In the genomic region with DNA sequence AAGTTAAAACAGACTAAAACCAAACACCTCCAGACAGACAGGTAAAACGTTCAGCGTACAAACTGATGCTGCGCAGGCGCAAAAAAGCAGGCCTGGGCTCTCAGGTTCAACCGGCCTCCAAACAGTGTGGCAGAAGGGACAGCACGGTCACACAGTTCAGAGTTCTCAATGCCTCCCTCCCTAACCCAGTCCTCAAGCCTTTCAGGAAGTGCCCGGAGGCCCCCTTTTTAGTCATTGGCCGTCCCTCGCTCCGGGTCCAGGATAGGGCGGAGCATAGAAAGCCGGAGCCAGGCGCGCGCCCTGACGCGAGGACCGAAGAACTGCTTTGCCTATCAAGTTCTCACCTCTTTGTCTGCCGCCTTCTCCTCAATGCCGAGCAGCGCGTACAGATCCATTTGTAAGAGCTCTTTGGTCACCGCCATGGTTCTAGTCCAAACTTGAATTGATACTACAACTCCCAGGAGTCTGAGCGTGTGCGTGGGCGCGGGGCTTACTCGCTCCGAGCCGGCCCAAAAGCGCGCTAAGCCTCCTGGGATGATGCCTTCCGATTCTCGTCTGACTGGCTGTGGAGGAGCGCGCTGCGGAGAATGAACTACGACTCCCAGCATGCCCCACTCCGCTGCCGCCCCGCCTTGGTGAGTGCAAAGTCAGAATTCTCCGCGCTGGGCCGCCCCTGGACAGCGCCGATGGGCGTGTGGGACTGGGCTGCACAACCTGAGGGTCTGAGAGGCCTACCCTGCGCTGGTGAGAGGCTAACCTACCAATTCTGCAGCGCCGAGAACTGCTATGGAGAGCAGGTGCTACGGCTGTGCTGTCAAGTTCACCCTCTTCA, we compare ENCODE assay signal across 8 mouse cellular contexts. TPM values are rescaled to one million over a fixed set of nuclear protein-coding genes. Genes with fewer than 3 reads are reported as not detected.
A peak's percentile ranks its signal among the peaks of the same experiment; 100 is the strongest.
DNase-seq lines count a peak whose midpoint lies in the region; ATAC-seq and TF ChIP-seq lines count a peak whose summit lies in the region.

A gene (plus strand): TSS at position 274 of the 832 bp plus-strand sequence.
A gene (minus strand): TSS at position 452 of the 832 bp plus-strand sequence.

- no peak for TF ChIP-seq EP300 in liver, embryonic 14.5 days (IDR thresholded peaks at IDR 0.05; ENCODE audit: low read depth)
- TF ChIP-seq EP300 in stomach, postnatal 0 days (optimal IDR thresholded peaks at IDR 0.05) = no peak

- peak; percentile 95 for ATAC-seq in heart, embryonic 15.5 days (replicated peaks; ENCODE audit: insufficient number of reproducible peaks, insufficient read depth, low FRiP score, low read depth)
- peak; percentile 96 for ATAC-seq in liver, embryonic 14.5 days (ENCODE audit: insufficient read depth)
- peak; percentile 95 for ATAC-seq in neural tube, embryonic 11.5 days (ENCODE audit: insufficient read depth, low FRiP score, low TSS enrichment)
- peak; percentile 97 for ATAC-seq in stomach, postnatal 0 days (ENCODE audit: low FRiP score, low TSS enrichment)

- H3K27ac ChIP-seq in forebrain, embryonic 10.5 days = peak within 1 kb of the TSS; percentile 93
- peak within 1 kb of the TSS; percentile 93 for H3K27ac ChIP-seq in heart, embryonic 15.5 days
- H3K27ac ChIP-seq in liver, embryonic 14.5 days = peak within 1 kb of the TSS; percentile 83
- peak within 1 kb of the TSS; percentile 49 for H3K27ac ChIP-seq in neural tube, embryonic 11.5 days (ENCODE audit: low read depth, low read length)
- peak within 1 kb of the TSS; percentile 90 for H3K27ac ChIP-seq in stomach, postnatal 0 days (replicated peaks)

- peak within 1 kb of the TSS; percentile 79 for H3K4me3 ChIP-seq in forebrain, embryonic 10.5 days
- H3K4me3 ChIP-seq in heart, embryonic 15.5 days = peak within 1 kb of the TSS; percentile 89
- H3K4me3 ChIP-seq in liver, embryonic 14.5 days (ENCODE audit: insufficient read depth in 1 of 2, low read depth in 2 of 2, low read length in 2 of 2) = peak within 1 kb of the TSS; percentile 74 to 76
- peak within 1 kb of the TSS; percentile 66 for H3K4me3 ChIP-seq in neural tube, embryonic 11.5 days (ENCODE audit: low read depth, low read length)
- H3K4me3 ChIP-seq in stomach, postnatal 0 days (ENCODE audit: low read depth, low read length) = peak within 1 kb of the TSS; percentile 58

- peak within 1 kb of the TSS; percentile 79 for H3K9ac ChIP-seq in heart, embryonic 15.5 days
- peak within 1 kb of the TSS; percentile 87 for H3K9ac ChIP-seq in liver, embryonic 14.5 days (replicated peaks)
- peak within 1 kb of the TSS; percentile 65 for H3K9ac ChIP-seq in neural tube, embryonic 11.5 days (ENCODE audit: low read length)
- H3K9ac ChIP-seq in stomach, postnatal 0 days (ENCODE audit: low read length) = peak within 1 kb of the TSS; percentile 66

- under 1% methylated on average over 51 of the region's 51 CpGs for WGBS in forebrain, embryonic 10.5 days
- under 1% methylated on average over 51 of the region's 51 CpGs for WGBS in heart, embryonic 15.5 days
- under 1% methylated on average over 51 of the region's 51 CpGs for WGBS in liver, embryonic 14.5 days (ENCODE audit: insufficient replicate concordance)
- WGBS in neural tube, embryonic 11.5 days = under 1% methylated on average over 51 of the region's 51 CpGs
- under 1% methylated on average over 51 of the region's 51 CpGs for WGBS in stomach, postnatal 0 days

- peak within 1 kb of the TSS; percentile 64 for H3K4me2 ChIP-seq in heart, embryonic 15.5 days
- H3K4me2 ChIP-seq in liver, embryonic 14.5 days (ENCODE audit: low read depth) = peak within 1 kb of the TSS; percentile 72
- peak within 1 kb of the TSS; percentile 56 for H3K4me2 ChIP-seq in neural tube, embryonic 11.5 days (ENCODE audit: low read depth)
- peak within 1 kb of the TSS; percentile 70 for H3K4me2 ChIP-seq in stomach, postnatal 0 days (replicated peaks; ENCODE audit: low read depth)

- no peak for TF ChIP-seq CTCF in liver, embryonic 14.5 days (IDR thresholded peaks at IDR 0.05; ENCODE audit: low read depth)
- peak; percentile 24; the same call in 1 of the 2 replicates for TF ChIP-seq CTCF in stomach, postnatal 0 days (IDR thresholded peaks at IDR 0.05; ENCODE audit: low read depth)

- DNase-seq in CD8-positive naive resting alpha-beta T cell, adult 2 months (ENCODE audit: low read depth in 2 of 2, low spot score in 2 of 2) = peak; percentile 89 to 93
- DNase-seq in c-Kit-positive CD71-negative TER-119-negative erythroid progenitor cells, embryonic 14.5 days (ENCODE audit: low read depth) = peak; percentile 94
- DNase-seq in forebrain, embryonic 10.5 days (ENCODE audit: extremely low spot score, low spot score) = peak; percentile 96
- peak; percentile 96 to 98 for DNase-seq in kidney, postnatal 25 days
- peak; percentile 93 to 94 (median 94) for DNase-seq in liver, embryonic 14.5 days (ENCODE audit: low read depth in 3 of 3, low spot score in 3 of 3)
- DNase-seq in neural tube, embryonic 11.5 days (ENCODE audit: low spot score) = peak; percentile 96
- DNase-seq in stomach, postnatal 0 days (ENCODE audit: low spot score) = peak; percentile 97

- peaks cover 34% of the 10 kb centered on the region for H3K36me3 ChIP-seq in forebrain, embryonic 10.5 days (replicated peaks)
- H3K36me3 ChIP-seq in heart, embryonic 15.5 days = peaks cover 30% of the 10 kb centered on the region
- no peaks in the 10 kb centered on the region; the same call in none of the 2 replicates for H3K36me3 ChIP-seq in liver, embryonic 14.5 days (replicated peaks; ENCODE audit: control insufficient read depth, insufficient read depth, low read depth)
- H3K36me3 ChIP-seq in neural tube, embryonic 11.5 days (ENCODE audit: control insufficient read depth, insufficient read depth, low read length) = peaks cover 11% of the 10 kb centered on the region
- H3K36me3 ChIP-seq in stomach, postnatal 0 days (ENCODE audit: control insufficient read depth, insufficient read depth, low read length) = peaks cover 10% of the 10 kb centered on the region

- no peaks in the 10 kb centered on the region for H3K27me3 ChIP-seq in forebrain, embryonic 10.5 days (ENCODE audit: poor library complexity, severe bottlenecking)
- H3K27me3 ChIP-seq in heart, embryonic 15.5 days = no peaks in the 10 kb centered on the region
- no peaks in the 10 kb centered on the region for H3K27me3 ChIP-seq in liver, embryonic 14.5 days (ENCODE audit: control insufficient read depth, insufficient read depth, low read length)
- no peaks in the 10 kb centered on the region for H3K27me3 ChIP-seq in neural tube, embryonic 11.5 days (ENCODE audit: control insufficient read depth, insufficient read depth, low read length)
- no peaks in the 10 kb centered on the region for H3K27me3 ChIP-seq in stomach, postnatal 0 days (ENCODE audit: control insufficient read depth, insufficient read depth, low read length)

- no peaks in the 10 kb centered on the region for H3K9me3 ChIP-seq in forebrain, embryonic 10.5 days
- no peaks in the 10 kb centered on the region for H3K9me3 ChIP-seq in heart, embryonic 15.5 days (replicated peaks)
- no peaks in the 10 kb centered on the region for H3K9me3 ChIP-seq in liver, embryonic 14.5 days (ENCODE audit: control insufficient read depth, low read length)
- no peaks in the 10 kb centered on the region for H3K9me3 ChIP-seq in neural tube, embryonic 11.5 days (ENCODE audit: control insufficient read depth, low read length)
- no peaks in the 10 kb centered on the region for H3K9me3 ChIP-seq in stomach, postnatal 0 days (ENCODE audit: control insufficient read depth, low read length)

- peaks cover 34% of the 10 kb centered on the region for H3K4me1 ChIP-seq in forebrain, embryonic 10.5 days
- peaks cover 18% of the 10 kb centered on the region for H3K4me1 ChIP-seq in heart, embryonic 15.5 days (replicated peaks)
- H3K4me1 ChIP-seq in liver, embryonic 14.5 days (replicated peaks; ENCODE audit: control insufficient read depth in 2 of 2, insufficient read depth in 2 of 2, low read length in 1 of 2) = peaks cover 0 to 12% of the 10 kb centered on the region in 2 experiments; a peak in 2 of 4 replicates
- peaks cover 3% of the 10 kb centered on the region; the same call in 1 of the 2 replicates for H3K4me1 ChIP-seq in neural tube, embryonic 11.5 days (ENCODE audit: control insufficient read depth, insufficient read depth, low read length)
- no peaks in the 10 kb centered on the region for H3K4me1 ChIP-seq in stomach, postnatal 0 days (replicated peaks; ENCODE audit: control insufficient read depth, insufficient read depth)

RNA-seq across cellular contexts. Expression of the first gene that starts in this region (rescaled TPM):
- polyA plus RNA-seq in forebrain, embryonic 10.5 days (2016; fragmentation: Nextera tagmentation; extraction: Ambion mirVana) = 53.9 and 56.9 TPM in 2 replicates
- 29.7 and 36.3 TPM in 2 replicates for polyA plus RNA-seq in heart, embryonic 15.5 days (2015; fragmentation: Nextera tagmentation; extraction: Ambion mirVana)
- polyA plus RNA-seq in liver, embryonic 14.5 days (2012; rRNA removed) = 19.4 and 20.5 TPM in 2 replicates
- polyA plus RNA-seq in liver, embryonic 14.5 days (2014; fragmentation: Nextera tagmentation; extraction: Ambion mirVana) = 16.4 and 18.2 TPM in 2 replicates
- 43.0 and 52.5 TPM in 2 replicates for polyA plus RNA-seq in neural tube, embryonic 11.5 days (2014; fragmentation: Nextera tagmentation; extraction: Ambion mirVana)
- polyA plus RNA-seq in stomach, postnatal 0 days (2015; fragmentation: Nextera tagmentation; extraction: Ambion mirVana) = 28.5 and 30.9 TPM in 2 replicates

RNA-seq across cellular contexts. Expression of the second gene that starts in this region (rescaled TPM):
- 21.6 and 28.2 TPM in 2 replicates for polyA plus RNA-seq in forebrain, embryonic 10.5 days (2016; fragmentation: Nextera tagmentation; extraction: Ambion mirVana)
- 12.4 and 12.5 TPM in 2 replicates for polyA plus RNA-seq in heart, embryonic 15.5 days (2015; fragmentation: Nextera tagmentation; extraction: Ambion mirVana)
- 4.6 and 9.5 TPM in 2 replicates for polyA plus RNA-seq in liver, embryonic 14.5 days (2012; rRNA removed)
- polyA plus RNA-seq in liver, embryonic 14.5 days (2014; fragmentation: Nextera tagmentation; extraction: Ambion mirVana) = 5.4 and 6.9 TPM in 2 replicates
- 19.4 and 20.3 TPM in 2 replicates for polyA plus RNA-seq in neural tube, embryonic 11.5 days (2014; fragmentation: Nextera tagmentation; extraction: Ambion mirVana)
- 11.7 and 12.5 TPM in 2 replicates for polyA plus RNA-seq in stomach, postnatal 0 days (2015; fragmentation: Nextera tagmentation; extraction: Ambion mirVana)

Comparison
In these comparisons a context has a peak if more than half of its experiments do, and no peak if none do; other contexts are left out.
1. Peak in every context shown above with its lines: DNase-seq, ATAC-seq, H3K4me3 ChIP-seq and H3K27ac ChIP-seq.